Mouse (Mus musculus) embryo, embryonic 10.5 days (tissue): ENCODE measurements at regions not wholly inside any gene's neighbourhood (a gene's known extent, or its start where the extent isn't known, plus 50 kb on each side); places are given as distances from the start of the nearest gene placed in this dataset.

Experiments used
- DNase-seq: peaks from one replicate; pipeline ENCODE4 v3.0.0-alpha.2; 2015; ENCODE audit warnings: low spot score

DNA sequence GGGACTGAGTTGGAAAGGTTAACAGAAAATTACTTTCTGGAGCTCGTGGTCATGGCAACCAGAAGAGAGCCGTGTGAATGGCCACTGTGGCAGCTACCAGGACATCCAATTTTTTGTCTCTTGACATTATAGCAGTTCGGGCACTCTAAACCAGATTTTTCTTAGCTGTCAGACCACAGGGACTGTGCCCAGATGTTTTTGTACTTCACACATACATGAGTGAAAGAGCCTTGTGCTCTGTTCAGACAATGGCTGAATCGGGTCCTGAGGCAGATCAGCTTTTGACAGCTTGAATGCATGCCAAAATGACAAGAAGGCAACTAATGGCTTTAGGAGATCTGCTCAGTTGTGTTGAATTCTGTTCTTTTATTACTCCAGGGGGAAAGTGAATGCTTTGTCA is 505.2 kb upstream of the Pdzrn3 start:
- DNase-seq = peak; percentile 55

DNA sequence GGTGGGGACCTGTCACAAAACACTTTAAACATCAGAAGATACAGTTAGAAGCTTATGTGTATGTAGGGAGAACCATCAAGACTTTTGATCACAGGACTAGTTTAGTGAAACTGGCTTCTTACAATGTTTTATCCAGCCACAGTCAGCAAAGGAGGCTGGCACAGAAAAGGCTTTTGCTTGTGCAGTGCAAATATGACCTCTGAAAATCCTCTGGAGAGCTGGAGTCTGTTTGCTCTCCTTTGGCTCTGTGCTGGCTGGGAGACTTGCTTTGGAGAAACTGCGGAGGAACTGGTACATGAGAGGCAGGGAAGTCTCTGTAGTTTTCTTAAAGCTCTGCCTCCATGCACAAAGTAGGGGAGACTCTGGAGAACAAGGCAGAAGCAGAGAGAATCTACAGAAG is 497.2 kb upstream of the Pdzrn3 start:
- DNase-seq = no peak

DNA sequence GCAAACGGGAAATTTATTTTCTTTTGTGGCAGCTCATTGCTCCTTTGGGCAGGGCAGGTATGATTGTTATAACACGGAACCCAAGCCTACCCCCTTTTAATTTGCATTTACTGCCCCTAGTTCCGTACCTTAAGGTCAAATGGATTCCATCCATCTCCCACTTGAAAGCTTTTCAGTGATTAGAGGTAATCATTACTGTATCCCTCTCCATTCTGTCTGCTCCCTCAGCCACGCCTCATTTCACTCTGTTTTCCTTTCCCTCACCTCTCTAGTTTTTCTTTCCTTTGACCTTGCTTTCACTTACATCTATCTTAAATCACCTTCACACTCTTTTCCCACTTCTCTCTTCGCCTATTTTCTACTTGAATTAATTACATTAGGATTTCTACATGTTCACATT is 481.2 kb upstream of the Pdzrn3 start:
- no peak for DNase-seq

DNA sequence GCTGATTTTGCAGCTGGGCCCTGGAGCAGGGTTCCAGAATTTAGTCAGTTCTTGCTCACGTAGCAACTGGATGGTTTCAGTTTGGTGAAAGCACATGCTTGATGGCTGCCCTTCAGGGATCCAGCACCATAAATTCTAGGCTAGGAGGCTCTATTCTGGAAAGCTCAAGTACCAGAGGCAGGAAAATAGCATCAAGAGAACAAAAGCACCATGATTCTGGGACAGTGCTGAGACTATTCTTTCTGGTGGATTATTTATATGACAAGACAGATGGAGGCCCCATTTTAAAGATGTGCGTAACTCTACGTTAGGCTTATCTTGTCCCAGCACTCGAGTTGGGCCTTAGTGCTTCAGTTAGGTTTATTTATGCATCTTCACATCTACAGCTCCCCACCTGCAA is 463.0 kb upstream of the Pdzrn3 start:
- no peak for DNase-seq

DNA sequence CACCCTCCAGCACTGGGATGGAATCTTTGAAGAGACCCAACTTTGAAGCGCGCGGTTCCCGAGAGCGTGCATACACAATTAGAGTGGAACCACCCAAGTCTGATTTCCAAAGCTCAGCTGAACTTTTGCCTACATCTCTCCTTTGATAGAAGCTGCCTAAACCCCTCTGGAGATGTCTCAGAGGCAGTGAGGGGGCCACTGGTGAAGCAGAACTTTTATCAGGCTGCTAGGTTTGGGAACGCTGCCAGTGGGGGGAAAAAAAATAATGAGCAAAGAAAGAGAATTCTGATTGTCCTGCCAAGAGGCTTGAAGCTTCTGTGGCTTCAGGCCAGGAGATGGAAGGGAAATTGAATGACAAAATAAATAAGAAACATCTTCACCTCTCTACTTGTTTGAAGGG is 459.9 kb upstream of the Pdzrn3 start:
- DNase-seq = no peak

DNA sequence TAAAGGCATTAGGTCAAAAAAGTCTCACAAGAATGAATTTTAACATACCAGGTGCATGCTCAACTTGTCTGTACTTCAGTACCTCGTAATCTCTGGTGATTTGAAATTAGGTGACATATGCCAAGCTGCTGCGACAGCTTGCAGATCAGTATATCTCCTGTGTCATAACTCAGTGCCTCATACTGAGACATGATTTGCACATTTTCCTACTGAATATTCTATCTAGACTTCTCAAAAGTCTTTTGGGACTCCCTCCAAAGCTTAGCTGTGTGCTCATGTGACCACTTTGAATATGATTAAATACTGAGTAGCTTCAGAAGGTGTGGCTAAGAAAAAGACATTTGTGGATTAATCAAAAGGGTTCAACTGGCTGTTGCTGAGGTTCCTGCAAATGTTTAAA is 416.3 kb upstream of the Pdzrn3 start:
- no peak for DNase-seq

DNA sequence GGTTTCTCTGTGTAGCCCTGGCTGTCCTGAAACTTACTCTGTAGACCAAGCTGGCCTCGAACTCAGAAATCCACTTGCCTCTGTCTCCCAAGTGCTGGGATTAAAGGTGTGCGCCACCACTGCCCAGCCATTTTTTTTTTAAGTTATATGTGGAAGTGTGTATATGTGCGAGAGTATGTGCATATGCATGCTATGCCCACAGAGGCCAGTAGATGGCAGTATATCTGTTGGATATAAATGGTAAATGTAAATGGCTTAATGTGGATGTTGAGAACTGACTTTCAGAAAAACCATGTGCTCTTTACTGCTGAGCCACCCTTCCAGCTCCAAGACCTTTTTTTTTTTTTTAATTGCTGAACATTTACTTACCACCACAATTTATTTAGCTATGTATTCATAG is 400.2 kb upstream of the Pdzrn3 start:
- DNase-seq = no peak

DNA sequence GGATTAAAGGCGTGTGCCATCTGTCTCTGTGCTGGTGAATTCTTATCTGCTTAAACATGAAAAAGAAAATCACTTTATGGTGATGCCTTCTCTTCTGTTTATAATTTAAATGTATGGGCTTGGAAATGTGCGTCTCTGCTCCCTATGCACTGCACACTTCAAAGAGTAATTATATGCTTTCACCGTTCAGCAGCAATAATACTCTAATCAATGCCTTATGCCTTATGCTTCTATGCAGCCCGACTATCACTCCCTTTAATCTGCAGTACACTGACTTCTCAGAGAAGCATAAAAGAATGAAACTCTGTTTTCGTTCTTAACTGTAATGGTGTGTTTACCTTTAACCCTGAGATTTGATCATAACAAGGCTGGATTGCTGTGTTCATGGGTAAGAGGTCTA is 395.5 kb upstream of the Pdzrn3 start:
- no peak for DNase-seq

DNA sequence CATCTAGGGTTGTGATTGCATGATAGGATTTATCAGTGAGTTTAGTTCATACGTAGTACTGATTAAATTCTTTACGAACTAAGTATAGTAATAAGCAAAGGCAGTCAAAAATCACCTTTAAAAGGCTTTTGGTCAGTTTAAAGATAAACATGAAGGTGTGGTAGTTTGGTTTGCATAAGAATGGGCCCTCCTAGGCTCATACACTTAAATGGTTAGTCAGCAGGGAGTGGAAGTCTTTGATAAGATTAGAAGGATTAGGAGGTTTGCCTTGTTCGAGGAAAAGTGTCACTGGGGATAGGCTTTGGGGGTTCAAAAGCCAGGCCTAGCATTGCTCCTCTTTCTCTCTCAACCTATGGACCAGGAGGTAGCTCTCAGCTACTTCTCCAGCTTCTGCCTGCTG is 357.4 kb upstream of the Pdzrn3 start:
- no peak for DNase-seq

DNA sequence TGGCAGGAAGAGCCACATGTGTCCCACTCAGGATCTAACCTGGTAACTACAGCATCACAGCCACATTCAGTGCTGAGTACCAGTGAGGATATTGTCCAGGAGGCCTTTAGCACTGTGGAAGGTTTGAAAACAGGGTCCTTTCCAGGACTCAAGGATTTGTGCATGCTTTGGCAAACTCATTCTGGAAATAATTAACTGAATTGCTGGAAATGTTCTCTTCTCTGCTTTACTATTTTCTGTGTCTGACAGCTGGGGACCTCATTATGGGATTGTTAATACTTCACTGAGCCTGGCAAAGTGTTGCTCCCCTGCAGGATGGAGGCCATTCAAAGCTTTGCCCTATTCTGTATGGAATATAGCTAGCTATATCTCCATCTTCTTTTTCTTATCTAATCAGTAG is 342.8 kb upstream of the Pdzrn3 start:
- DNase-seq = no peak

DNA sequence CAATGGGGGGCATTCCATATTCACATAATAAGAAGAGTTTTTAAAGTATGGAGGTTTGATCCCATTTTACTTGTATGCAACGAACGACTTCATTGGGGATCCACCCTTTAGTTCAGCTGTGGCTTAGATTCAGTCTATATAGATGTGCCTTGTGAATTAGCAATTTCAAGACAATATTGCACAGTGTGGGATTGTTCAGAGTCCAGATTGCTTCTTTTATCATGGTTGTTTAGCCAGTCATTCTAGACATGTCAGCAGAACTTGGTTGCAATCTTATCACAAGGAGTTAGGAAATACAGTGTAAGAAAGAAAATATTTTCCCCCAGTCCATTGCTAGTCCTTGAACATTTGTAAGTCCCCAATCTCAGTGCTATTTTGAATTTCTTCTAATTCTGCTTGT is 312.0 kb upstream of the Pdzrn3 start:
- no peak for DNase-seq

DNA sequence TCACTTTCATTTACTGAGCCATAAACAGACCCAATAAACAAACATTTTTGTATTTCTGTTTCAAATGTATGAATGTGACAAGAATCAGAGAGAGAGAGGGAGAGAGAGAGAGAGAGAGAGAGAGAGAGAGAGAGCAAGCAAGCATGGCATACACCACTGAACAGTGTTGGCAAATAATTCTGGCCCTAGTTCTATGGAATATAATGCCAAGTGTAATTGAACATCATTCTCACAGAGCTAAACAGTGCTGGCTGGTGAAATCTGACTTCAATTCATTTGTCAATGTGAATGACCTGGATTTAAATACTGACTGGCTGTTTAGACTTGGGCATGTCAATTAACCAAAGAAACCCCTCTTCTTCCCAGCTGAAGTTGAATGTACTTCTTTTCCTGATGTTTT is 308.9 kb upstream of the Pdzrn3 start:
- DNase-seq = no peak

DNA sequence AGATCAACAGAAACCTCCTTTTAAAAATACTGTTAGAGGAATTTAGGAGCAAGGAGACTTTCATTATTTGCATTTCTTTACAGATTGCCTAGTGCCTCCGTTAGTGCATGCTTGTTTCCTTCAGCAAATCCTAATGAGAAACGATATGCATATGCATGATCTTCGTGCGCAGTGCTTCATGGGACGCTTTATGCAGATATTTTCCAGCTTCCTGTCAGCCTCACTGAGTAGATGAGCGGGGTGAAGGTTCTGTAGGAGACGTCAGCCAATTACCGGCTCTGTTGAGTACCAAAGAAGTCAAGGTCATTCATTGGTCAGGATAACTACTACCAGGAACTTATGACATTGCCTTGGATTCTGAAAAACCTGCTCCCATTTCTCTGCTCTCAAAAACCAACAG is 308.0 kb upstream of the Pdzrn3 start:
- DNase-seq = no peak

DNA sequence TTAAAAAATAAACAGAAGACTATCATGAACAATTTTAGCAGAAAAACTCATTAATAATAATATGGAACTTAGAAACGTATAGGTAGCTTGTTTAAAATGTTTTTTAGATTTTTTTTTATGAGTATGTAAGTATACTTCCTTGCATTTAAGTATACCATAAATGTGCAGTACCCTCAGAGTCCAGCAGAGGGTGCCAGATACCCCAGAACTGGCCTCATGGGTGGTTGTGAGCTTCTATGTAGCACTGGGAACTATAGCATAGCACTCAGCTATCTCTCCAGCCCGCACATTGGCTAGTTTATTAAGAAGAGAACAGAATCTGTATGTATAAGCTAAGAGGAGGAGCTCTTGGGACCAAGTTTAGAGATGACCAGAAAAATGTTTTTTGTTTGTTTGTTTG is 306.7 kb upstream of the Pdzrn3 start:
- DNase-seq = no peak

DNA sequence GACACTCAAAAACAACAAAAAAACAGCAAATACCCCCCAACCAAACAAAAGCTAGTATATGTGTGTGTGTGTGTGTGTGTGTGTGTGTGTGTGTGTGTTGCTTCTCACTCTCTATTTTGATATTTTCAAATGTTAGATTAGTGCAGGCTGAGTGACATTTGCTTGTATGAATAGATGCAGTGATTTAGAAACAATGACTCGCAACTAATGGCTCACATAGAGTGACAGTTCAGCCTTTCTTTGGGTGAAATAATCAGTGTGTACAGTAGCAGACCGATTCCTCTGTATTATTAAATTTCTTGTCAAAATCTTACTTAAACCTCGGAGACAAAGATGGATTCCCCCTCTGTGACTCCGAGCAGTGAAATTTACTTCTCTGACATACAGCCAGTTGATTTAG is 297.1 kb upstream of the Pdzrn3 start:
- no peak for DNase-seq

DNA sequence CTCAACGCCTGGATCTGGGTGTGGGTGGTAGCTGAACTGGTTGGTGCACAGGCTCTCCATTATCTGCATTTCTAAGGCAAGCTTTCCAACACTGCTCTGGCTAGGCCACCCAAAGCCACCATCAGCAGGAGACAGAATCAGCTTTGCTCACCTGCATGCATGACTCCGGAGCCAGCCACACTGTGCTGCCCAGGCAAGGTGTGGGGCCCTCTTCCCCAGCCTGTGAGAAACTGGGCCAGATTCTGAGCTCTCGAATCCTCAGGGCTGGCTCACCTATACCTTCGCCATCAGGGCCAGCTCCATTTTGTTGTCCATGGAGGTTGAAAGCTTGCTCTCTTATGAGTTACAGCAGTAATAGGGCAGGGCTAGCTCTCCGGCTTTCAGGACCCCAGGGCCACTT is 293.1 kb upstream of the Pdzrn3 start:
- DNase-seq = no peak

DNA sequence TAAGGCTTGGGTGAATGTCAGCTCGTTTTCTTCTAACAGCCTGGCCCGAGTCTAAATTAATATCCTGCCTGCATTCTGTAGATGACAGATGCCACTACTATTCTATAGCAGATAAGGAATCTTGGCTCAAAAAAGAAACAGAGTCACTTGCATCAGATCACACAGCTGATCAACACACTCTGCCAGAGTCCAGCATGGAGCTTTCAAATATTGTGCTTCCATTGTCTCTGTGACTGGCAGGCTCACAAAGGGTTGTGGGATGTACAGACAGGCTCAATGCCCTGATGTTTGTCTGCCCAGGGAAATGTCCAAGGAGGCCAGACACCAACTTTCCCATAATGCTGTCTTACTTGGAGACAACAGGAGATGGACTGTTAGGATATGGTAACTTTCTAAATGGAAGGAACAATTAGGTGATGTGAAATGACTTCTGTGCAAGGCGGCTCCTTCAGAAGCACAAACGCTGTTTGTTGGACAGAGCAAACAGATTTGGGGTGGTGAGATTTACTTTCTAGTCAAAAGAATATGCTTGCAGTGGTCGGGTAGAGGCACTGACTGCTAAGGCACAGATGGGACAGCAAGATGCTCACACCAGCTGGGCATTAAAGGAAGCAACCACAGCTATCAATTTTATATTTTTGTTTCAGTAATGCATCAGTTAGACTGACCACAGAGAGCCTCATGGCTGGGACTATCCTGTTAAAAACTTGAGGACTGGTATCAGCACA is 291.6 kb upstream of the Pdzrn3 start:
- peak; percentile 19 for DNase-seq

DNA sequence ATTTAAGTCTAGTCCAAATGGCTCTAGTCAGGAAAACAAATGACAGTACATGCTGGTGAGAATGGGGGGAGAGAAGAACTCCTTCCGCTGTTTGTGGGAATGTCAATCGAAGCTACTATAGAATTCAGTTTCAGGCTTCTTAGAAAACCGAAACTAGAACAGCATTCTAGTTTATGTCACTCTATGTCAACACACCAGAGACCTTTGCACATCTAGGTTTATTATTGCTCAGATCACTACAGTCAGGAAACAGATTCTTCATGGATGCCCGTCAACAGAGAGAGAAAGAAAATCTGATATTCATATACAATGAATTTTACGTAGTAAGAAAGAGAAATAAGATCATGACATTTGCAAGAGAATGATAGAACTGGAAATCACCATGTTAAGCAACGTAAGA is 276.7 kb upstream of the Pdzrn3 start:
- no peak for DNase-seq

DNA sequence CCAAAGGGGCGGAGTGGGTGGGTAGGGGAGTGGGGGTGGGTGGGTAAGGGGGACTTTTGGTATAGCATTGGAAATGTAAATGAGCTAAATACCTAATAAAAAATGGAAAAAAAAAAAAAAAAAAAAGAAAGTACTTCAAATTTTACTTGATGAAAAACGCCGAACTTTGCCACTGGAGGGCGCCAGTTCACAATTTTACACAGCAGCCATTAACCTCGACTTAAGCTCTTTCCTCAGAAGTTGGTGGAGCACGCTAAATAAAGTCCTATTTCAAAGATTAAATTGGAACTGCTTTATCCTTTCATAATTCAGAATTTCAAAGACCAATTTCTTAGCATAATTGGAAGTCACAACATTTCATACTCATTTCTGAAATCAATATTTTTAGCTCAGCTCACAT is 272.7 kb upstream of the Pdzrn3 start:
- DNase-seq = peak; percentile 83

DNA sequence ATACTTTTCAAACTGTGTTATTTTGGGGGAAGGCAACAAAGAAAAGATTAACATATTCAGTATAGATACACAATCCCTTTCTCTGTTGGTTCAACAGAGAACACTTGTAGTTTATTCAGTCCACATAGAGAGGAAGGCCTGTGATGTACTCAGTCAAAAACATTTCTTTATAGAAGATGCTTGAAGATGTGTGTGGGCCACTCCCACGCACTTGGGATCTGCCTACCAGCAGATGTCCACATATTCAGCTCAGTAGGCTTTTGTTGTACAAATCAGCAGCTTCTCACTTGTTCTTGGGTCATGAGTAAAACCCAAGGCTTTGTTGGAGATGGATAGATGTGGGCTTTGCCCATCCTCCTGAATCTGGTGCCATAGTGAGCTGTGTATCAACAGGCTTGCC is 239.6 kb upstream of the Pdzrn3 start:
- no peak for DNase-seq

DNA sequence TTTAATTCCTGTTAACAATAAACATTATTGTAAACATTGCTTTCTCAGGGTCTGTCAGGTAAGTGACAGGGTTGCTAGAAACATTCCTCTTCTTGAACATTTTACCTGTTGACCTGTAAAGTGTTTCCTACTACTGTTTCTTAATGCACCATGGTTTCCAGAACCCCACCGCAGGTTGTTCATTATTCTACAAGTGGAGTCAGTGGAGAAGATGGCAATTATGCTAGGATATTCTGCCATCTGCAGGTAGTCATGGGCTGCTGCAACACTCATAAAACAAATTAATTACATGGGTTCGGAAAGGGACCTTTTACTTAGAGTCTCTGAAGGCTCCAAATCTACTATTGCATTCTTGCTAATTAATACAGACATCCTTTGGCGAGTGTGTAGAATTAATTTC is 239.1 kb upstream of the Pdzrn3 start:
- DNase-seq = peak; percentile 69

DNA sequence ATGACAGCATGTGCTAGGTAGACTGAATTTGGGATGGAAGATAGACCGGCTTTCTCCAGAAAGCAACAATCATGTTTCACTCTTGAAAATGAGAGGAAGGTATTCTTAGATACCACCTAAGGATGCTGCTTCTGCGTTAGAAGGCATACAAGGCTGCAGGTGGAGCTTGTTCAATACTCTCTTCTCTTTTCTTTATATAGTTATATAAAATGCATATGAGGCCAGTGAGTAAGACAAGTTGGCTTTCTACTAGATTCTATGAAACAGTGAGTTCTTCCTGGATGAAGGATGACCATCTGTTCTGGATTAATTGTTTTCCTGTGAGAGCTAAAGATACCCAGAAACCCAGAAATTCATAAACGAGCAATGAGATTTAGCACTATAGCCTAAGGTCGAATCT is 231.3 kb upstream of the Pdzrn3 start:
- DNase-seq = no peak

DNA sequence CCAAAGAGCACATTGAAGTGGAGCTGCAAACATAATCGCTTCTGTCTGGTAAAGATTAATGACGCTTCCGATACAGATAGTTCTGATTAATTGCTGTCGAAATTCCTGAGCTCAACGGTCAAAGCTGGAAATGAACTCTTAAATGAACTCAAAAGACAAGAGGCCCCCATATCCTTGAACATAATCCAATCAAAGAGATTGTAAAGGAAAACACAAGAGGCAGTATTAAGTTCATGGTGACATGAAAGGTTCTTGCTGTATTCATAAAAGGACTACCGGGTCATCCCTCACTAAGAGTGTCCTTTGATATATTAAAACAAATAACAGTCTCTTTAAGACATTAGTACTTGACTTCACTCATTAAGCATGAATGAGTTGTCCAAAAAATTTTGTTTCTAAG is 225.4 kb upstream of the Pdzrn3 start:
- peak; percentile 26 for DNase-seq

DNA sequence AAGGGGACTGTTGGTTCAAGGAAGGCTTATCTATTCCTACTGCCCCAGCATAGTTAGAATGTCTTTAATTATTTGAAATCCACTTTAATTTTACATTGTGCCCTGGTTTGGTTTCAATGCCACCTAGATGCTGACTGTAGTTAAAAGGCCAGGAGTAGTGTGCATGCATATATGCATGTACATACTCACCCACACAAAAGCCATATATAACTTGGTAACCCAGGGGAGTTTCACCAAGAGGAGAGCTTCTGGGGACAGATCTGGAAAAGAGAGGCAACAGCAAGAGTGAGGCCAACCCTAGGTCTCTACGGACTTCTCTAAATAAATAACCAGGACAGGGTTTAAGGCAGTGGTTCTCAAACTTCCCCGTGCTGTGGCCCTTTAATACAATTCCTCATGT is 219.3 kb upstream of the Pdzrn3 start:
- no peak for DNase-seq
